Mouse (Mus musculus) kidney, adult 2 months (tissue): ENCODE results near the gene Gm11361. TPM values are rescaled to one million over a fixed set of nuclear protein-coding genes. Genes with fewer than 3 reads are reported as not detected.

Experiments used
- DNase-seq: peaks from one replicate; pipeline ENCODE4 v3.0.0; 2021
- H3K27ac ChIP-seq: fragments of 200-500 bp; 2 replicates; pipeline ENCODE4 v1.5.1; 2012; ENCODE audit warnings: low read depth, low read length, control low read depth, inconsistent platforms; ENCODE audit not compliant: insufficient read depth
- H3K27me3 ChIP-seq: fragments of 200-500 bp; replicated peaks from 2 replicates; pipeline ENCODE4 v1.6.1; 2012; ENCODE audit warnings: mild to moderate bottlenecking, moderate library complexity, low read length, inconsistent platforms; ENCODE audit not compliant: control insufficient read depth, insufficient read depth
- H3K36me3 ChIP-seq: fragments of 200-500 bp; 2 replicates; pipeline ENCODE4 v1.6.1; 2012; ENCODE audit warnings: mild to moderate bottlenecking, moderate library complexity, low read length, inconsistent platforms; ENCODE audit not compliant: control insufficient read depth, insufficient read depth
- H3K4me1 ChIP-seq: fragments of 200-500 bp; 2 replicates; pipeline ENCODE4 v1.6.1; 2011; ENCODE audit warnings: low read length; ENCODE audit not compliant: control insufficient read depth, insufficient read depth
- H3K4me3 ChIP-seq: fragments of 200-500 bp; 2 replicates; pipeline ENCODE4 v1.5.1; 2011; ENCODE audit warnings: mild to moderate bottlenecking, low read depth, low read length, control low read depth; ENCODE audit not compliant: insufficient read depth
- CTCF ChIP-seq: fragments of 200-500 bp; conservative IDR thresholded peaks from 2 replicates; pipeline ENCODE4 v1.5.1; 2011; ENCODE audit warnings: low read depth, mild to moderate bottlenecking, control low read depth, low read length, moderate library complexity, mixed read lengths; ENCODE audit not compliant: insufficient read depth, insufficient read length
- POLR2A ChIP-seq: fragments of 200-500 bp; IDR thresholded peaks from one replicate; pipeline ENCODE4 v1.6.1; 2011; ENCODE audit warnings: low read depth, low read length, control low read depth
- WGBS: fragments of 180-500 bp; shearing (Covaris S2); methylation state at CpG from one replicate; pipeline ENCODE4 v1.1.7; 2018; 5-methylcytosine and 5-hydroxymethylcytosine counted together
- polyA plus RNA-seq: library from polyadenylated mRNA; depleted of rRNA; stranded (reverse); fragments of >200 nt; gene quantifications from 2 replicates; pipeline ENCODE4 v1.2.3, GENCODE M21; 2012; rRNA removed

Gm11361 gene
- polyA plus RNA-seq, 1 experiment = 0.67 TPM

- WGBS = 75% methylated on average over 2 of the region's 2 CpGs
- no peak overlapping the region for H3K4me3 ChIP-seq
- DNase-seq = no peak
- H3K27ac ChIP-seq = no peak overlapping the region
- no peaks in the 10 kb centered on the region for H3K36me3 ChIP-seq
- no peaks in the 10 kb centered on the region for H3K27me3 ChIP-seq
- TF ChIP-seq CTCF (no peak), POLR2A (no peak)
- H3K4me1 ChIP-seq = no peaks in the 10 kb centered on the region
Measured at GRCm38 (mm10) chr13:28297577-28297976, 40.2 kb downstream of the Gm11361 start.

Other genes with a start within 250 kb of the Gm11361 start
- not detected in 2 replicates for gene Prl4a1, start 241.3 kb upstream of the Gm11361 start, polyA plus RNA-seq
- not detected in 2 replicates for gene Prl5a1, start 115.0 kb upstream of the Gm11361 start, polyA plus RNA-seq